Mouse (Mus musculus) small intestine, adult 2 months (tissue): ENCODE data around the gene Pan3.

Experiments
- CTCF ChIP-seq: fragments of 200-500 bp; IDR thresholded peaks from 2 replicates; pipeline ENCODE4 v1.5.1; 2012; ENCODE audit warnings: low read depth, mild to moderate bottlenecking, control low read depth, inconsistent platforms, low read length, moderate library complexity, mixed read lengths; ENCODE audit not compliant: insufficient replicate concordance, insufficient read length; ENCODE audit errors: extremely low read depth
- POLR2A ChIP-seq: fragments of 200-500 bp; IDR thresholded peaks from 2 replicates; pipeline ENCODE4 v1.6.1; 2012; ENCODE audit warnings: low read depth, mild to moderate bottlenecking, control low read depth, inconsistent platforms, low read length, moderate library complexity

- TF ChIP-seq CTCF (no peak), POLR2A (no peak)
Measured at GRCm38 (mm10) chr5:147551879-147552627, 122.1 kb downstream of the Pan3 start.
